Mouse (Mus musculus): Measurements from ENCODE around the gene Ube2k.
"Not testable (repeated sequence)": the region's sequence is repeated elsewhere in the genome, so short reads cannot be mapped to it uniquely, and the experiment has no call there.

Gene Ube2k

DNA sequence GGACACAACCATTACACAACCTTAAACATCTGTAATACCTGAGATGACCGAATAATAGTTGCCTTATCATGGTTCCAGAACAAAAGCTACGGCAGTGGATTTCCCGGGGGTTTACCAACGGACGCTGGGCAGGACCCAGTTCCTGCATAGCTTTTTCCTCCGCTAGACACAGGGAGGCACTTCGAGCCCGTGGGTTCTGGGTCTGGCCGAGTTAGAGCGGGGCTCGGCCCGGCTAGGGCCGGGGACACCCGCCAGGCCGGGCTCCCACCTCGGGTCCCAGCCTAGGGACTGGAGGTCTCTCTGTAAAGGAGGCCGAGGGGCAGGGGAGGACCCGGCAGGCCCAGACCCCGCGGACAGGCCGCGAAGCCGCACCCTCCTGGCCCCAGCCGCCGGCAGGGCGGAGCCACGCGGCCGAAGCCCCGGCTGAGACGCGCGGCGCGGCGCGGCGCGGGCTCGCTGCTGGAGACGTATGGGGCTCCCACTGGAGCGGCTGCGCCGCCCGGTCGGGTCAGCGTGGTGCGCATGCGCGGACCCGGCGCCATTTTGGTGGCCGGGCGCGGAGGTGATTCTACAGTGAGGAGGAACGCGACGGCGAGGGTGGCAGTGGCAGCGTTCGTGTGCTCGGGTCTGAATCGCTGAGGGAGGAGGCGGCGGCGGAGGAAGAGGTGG lies at the start of gene Ube2k, which contains the start of gene Smim14:
Gene Ube2k, plus strand, starts transcription at position 483 of the 669 bp plus-strand sequence.
Gene Smim14, minus strand, starts transcription at position 434 of the 669 bp plus-strand sequence.
- peak; percentile 96 for DNase-seq

DNA sequence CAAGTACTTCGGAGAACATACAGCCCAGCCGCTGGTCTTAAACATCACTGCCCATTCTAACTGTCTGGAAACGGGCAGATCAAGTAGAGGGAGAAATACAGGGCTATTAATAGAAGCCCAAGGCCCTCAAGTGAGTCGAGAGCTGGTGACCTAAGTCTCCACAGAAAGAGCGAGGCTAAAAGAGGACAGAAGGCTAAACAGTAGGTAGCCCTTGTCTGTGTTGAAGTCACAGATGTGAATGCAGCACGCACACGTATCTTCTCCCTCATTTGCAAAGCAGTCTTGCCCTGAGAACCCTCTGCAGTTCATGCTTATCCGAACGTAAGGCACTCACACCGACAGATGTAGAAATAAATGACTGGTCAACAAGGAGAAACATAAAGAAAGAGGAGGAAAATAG lies 49.7 kb upstream of the Ube2k start:
- DNase-seq: no peak

DNA sequence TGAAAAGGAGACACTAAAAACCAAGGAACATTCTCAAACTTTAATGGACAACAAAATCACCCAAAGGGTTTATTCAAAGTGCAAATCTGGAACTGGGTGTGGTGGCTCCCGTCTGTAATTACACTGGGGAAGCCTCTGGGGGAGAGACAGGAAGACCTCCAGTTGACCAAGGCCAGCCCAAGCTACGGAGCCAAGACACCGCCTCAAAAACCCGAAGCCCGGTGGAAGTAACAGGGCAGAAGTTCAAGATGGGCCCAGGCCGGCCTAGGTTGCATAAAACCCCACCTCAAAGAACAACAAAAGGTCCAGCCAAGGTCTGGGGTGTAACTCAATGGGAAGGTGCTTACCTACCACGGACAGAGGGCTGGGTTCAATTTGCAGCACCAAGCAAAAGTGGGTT lies 48.3 kb upstream of the Ube2k start:
- no peak for DNase-seq

DNA sequence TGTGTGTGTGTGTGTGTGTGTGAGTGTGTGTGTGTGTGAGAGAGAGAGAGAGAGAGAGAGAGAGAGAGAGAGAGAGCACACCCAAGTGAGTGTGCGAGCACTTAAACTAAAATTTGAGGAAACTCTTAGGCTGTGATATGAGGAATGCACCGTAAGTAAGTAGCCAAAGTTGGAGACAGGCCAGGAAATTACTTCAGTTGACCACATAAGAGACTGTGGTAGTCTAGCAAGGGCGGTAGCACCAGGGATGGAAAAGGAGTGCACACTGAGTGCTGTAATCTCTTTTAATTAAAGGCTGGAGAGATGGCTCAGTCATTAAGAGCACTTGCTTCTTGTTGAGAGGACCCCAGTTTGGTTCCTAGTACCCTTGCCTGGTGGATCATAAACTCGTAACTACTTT lies 47.2 kb upstream of the Ube2k start:
- DNase-seq: no peak

DNA sequence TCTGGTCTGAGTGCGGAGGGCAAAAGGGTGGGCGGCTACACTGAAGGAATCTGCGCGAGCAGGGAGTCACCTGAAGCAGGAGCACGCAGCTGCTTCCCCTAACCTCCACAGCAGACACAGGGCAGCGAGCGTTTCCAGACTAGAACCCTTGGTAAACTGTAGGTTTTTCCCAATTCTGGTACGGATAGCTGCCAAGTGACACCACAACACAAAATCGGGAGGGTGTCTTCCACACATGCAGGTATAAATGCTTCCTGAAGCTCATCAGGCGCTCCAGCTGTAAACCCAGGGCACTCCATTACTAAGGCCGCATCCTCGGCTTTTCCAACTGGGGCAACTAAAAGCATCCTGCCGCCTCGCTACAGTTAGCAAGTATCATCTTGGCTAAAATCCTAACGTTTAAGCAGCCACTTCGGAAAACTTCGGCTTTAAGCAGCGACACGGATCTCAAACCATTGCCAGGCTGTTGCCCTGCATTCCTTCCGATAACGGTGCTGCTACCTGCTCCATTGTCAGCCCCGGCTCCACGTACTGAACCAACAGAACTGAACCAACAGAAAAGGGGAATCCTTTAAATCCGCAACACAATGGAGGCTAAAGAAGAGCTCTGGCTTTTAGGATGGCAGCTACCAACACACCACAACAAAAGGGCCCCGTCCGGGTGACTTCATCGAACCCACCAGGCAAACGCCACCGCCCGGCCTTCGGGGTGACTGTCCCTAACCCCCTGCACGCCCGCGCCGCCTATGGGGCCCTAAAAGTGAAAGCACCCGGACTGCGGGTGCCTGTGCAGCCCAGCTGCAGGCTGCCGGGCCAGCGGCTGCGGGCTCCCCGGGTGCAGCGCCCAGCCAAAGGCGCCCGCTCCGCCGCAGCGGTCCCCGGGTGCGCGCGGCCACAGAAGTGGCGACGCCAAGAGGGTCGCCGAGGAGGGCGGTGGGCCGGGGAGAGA lies 45.0 kb upstream of the Ube2k start:
- DNase-seq: peak; percentile 74

DNA sequence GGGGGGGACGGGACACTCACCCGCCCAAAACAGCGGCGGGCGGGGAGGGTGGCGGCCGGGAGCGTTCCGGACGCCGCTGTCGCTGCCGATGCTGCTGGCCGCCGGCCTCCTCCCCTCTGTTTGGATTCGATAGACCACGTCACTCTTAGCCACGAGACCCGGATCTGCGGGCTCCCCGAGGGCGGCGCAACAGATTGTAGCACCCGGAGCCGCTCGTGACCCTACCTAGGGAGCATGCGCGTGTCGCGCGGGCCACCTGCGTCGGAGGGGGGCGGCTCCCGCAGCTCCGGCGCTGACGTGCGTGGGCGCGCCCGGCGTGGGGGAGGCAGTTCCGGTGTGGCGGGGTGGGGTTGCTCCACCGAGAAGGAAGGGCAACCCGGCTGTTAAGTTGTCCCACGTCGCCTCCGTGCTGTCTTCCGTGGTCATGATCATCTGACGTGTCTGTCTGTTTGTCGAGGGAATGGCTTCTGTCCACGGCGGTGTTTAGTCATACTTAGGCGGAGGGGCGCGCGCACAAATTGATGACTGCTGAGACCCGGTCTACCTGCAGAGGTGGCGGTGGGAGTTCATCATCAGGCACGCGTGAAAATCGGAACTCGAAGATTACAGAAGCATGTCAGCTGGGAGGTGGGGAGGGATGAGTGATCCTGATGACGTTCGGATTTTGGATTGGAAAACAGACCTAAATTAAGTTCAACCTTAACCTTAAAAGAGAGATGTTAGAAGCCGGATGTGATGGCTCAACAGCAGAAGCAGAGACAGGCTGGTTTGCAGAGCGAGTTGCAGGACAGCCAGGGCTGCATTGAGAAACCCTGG lies 44.1 kb upstream of the Ube2k start, which contains the start of gene Gm43552:
Gene Gm43552, minus strand, starts transcription at position 118 of the 816 bp plus-strand sequence.
- DNase-seq: peak; percentile 92

DNA sequence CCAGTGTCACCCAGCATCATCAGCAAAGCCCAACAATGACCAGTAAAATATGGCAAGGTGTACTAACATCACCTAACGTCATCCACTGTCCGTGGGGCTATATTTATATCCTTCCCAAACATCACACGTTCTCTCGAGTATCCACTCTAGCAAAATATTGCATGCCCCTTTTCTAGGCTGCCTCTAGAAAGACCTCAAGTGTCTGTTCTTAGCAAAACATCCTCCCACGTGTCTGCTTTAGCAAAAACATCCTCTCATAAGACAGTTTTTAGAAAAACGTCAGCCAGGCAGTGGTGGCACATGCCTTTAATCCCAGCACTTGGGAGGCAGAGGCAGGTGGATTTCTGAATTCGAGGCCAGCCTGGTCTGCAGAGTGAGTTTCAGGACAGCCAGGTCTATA lies 36.8 kb upstream of the Ube2k start:
- no peak for DNase-seq

DNA sequence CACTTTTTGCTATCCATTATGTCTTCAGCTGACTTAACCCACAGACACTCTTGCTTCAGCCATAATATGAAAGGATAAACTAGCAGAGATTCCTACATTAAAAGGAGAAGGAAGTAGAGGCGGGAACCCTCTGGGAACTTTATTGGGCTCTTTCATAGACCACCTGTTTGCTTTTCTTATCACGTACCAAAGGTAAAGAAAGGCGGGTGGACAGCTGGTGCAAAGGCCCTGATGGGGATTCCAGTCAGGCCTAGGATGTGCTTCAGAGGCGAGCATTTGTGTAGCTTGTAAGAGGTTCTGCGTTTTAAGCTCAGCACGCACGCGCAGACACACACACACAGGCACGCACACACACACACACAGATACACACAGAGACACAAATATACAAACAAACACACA lies 35.6 kb upstream of the Ube2k start:
- DNase-seq: no peak

DNA sequence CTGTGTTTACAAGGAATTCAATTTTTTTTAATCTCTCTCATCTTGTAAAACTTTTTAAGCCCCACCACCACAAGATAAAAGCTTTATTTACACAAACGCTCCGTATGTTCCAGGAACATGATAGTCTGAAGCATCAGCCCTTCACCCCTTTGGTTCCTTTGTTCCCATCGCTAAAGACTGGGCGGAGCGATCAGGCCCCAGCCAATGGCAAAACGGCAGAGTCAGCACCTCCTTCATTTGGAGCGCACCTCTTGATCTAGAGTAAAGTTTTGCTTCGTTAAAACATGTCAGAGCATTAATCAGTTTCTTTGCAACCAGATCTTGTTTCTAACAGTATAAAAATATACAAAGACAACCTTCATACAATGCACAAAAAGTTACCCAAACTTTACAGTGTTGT lies 31.2 kb upstream of the Ube2k start:
- DNase-seq: peak; percentile 46

DNA sequence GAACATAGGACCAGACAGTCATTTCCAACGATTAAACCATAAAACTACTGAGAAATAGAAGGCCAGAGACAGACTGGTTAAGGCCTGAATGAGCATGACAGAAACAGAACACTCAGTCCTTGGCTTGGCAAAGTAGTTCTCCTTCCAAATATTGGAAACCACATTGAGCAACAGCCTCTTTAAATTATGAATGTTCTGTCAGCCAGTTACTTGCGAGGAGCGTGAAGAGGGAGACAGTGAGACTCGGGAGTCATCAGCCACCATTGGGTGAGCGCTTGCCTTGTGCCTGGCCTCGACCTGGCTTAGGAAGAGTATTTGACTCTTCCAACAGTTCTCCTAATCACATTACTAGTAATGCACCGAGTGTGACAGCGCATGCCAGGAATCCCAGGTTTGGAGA lies 28.6 kb upstream of the Ube2k start:
- no peak for DNase-seq

DNA sequence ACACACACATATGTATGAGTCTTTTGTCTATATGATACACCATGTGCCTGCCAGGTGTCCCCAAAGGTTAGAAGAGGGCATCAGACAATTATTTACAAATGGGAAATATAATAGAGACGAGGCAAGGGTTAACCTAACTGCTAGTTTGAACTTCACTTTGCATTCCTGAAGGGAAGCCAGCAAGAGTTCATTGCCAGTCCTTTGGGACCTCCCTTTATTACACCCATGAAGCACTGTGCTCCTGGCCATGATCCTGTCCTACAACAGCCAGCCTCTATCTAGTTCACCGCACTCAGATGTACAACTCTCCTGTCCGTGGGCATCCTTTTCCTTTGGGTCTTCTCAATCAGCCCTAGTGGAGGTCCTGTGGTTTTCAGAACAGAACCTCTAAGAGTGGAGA lies 23.5 kb upstream of the Ube2k start:
- no peak for DNase-seq

DNA sequence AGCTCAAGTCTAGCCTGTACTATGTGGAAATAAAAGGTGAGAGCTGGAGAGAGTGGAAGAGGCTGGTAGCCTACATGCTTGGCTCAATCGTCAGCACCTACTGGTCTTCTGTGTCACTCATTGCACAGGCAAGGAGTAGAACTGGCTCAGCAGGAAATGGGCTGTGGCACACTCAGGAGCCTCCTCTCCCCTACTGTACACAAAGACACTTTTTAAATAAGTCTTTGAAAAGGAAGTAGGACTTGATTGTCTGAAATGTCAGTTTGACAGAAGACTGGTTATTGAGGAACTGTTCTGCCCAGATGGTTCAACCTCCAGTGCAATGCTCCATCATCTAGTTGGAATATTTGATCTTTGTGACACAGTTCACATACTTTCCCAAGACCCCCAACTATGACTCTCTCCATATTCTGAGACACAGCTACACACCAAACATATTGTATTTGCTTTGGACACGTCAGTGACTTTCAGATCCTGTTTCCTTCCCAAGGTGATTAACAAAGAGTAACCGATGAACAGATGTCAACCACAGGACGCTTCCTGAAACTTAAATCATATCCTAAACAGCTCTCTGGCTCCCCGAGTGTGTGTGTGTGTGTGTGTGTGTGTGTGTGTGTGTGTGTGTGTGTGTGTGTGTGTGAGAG lies 22.3 kb upstream of the Ube2k start:
- DNase-seq: no peak

DNA sequence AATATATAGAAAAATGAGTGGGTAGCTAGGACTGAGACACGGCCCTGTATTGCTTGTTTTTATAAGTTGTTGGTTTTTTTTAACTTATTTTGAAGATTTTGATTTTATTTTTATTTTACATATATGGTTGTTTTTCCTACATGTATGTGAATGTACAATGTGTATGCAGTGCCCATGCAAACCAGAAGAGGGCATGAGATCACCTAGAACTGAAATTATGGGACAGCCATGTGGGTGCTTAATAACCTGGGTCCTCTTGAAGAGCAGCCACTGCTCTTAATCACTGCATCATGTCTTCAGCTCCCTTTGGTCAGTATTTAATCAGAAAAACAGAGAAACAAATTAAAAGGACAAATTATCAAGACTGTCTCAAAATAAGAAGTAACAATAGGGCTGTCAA lies 15.2 kb upstream of the Ube2k start:
- peak; percentile 19 for DNase-seq

DNA sequence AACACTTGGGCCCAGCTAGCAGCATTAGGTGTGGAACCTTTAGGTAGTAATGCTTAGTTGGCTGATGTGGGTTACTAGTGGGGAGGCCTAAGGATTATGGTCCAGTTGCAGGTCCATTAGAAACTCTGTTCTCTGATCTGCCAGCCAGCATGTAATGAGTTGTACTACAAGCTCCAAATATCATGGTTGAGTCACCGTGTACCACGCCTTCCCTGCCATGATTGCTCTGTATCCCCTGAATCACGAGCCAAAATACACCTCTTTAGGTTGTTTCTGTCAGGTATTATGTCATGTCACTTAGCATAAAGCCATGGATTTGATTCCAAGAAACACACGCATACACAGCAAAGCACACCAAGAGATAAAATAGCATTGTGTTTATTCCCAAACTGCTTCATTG lies 12.2 kb upstream of the Ube2k start:
- no peak for DNase-seq

DNA sequence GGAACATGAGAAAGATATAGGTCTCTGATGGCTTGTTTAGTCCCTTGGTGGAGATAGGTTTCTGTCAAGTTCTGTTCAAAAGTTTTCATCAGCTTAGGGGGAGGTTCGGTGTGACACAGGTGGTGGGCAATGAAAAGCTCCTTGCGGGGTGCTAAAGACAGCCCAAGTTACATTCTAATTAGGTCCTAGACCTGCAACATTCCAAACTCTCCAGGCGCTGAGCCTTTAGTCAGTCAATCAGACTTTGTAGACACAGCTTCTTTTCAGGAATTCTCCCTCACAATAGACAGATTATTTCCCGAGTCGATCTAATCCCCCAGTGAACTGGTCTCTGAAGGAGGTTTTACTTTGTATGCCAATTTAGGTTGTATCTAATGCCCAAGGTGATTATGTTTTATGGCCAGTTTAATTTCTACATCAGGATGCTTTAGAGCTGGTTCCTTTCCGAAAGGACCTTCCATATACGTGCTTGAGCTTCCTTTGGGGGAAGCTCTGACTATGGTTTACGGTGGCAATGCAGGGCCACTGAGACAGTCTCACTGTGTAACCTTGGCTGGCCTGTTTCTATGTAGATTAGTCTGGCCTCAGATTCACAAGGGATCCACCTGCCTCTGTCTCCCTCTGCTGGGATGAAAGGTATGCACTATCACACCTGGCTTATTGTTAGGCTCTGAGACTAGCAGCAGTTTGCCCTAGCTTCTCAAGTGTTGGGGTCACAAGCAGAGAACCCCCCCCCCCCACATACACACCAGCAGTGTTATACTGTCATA lies 11.2 kb upstream of the Ube2k start:
- DNase-seq: no peak

DNA sequence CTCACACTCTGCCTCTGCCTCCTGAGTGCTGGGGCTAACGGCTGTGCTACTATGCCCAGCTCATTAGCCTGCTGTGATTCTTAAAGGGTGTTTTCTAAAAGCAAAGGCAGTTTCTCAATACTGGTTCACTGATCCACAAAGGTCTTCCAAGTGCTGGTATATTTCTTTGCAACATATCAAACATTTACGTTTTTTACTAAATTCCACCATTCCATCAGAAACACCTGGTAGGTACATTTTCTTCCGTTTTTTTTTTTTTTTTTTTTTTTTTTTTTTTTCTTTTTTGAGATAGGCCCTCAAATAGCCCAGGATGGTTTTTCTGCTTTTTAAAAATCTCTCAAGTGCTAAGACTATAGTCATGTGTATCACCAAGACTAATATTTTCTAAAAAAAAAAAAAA lies 5.8 kb upstream of the Ube2k start:
- no peak for DNase-seq

DNA sequence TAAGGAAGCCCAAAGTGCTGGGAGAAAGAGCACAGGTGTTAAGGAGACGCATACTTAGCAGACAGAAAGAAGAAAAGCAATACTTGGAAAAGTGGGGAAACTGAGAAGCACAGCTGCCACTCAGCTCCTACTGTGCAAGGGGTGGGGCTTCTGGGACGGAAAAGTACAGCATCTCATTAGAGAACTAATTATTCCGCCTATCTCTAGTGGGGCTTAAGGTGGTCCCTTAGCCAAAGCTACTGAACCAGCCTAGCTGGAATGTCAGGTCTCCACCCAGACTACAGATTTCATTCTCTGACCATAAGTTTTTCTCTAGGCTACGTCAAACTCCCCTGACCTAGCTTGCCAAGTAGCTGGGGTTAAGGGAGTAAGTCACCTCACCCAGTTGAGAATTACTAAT lies 2.5 kb upstream of the Ube2k start:
- no peak for DNase-seq

DNA sequence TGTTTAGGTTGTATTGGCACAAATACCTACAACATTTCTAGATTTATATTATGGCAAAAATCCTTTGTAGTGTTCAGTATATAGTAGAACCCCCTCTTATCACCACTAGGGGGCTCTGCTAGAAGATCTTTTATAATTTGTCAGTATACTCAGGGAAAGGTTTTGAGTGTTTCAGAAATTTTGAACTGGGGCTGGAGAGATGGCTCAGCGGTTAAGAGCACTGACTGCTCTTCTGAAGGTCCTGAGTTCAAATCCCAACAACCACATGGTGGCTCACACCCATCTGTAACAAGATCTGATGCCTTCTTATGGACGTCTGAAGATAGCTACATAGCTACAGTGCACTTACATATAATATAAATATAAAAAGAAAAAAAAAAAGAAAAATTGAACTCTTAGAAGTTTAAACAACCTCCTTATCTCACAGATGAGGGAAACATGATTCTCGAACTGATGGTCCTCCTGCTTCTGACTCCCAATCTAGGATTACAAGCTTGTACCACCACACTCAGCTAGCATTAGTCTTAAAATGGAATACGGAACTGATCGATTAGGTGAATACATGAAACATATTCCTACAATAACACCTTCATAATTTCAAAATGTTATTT lies 1.5 kb upstream of the Ube2k start:
- DNase-seq: peak; percentile 15

DNA sequence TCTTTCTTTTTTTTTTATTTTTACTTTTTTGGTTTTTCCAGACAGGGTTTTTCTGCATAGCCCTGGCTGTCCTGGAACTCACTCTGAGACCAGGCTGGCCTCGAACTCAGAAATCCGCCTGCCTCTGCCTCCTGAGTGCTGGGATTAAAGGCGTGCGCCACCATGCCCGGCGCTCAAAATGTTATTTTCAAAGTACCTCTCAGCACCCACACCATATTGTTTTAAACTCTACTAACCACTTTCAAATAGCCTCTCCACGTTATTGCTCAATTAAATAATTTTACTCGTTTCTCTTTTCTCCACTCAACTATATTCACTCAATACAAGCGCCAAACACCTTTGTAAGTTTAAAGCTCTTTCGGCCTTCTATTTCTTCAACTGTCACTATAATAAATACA lies 966 bp upstream of the Ube2k start:
- DNase-seq: not testable (repeated sequence)

DNA sequence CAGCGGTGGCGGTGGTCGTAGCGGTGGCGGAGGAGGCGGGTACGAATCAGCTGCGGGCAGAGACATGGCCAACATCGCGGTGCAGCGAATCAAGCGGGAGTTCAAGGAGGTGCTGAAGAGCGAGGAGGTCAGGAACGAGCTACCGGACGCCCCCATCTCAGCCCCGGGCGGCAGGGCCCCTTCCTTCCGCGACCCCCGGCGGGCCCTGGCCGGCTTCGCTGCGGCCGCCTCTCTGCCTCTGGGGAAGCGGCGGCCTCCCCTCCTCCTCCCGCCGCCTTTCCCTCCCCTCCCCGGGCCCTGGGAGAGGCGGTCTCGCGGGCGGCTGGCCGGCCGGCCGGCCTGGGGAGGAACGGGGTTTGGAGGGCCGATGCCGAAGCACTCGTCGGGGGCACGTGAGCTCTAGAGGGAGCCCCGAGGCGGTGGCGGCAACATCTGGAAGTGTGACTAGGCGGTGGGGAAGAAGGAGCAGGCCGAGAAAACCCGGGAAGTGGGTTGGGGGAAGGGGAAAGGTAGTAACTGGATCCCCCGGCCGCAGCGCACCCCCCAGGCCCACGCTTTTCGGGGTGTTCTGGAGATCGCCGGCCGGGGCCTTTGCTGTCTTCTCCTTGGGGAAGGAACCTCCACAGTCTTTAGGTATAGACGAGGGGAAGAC lies 513 bp downstream of the Ube2k start:
- peak; percentile 78 for DNase-seq

DNA sequence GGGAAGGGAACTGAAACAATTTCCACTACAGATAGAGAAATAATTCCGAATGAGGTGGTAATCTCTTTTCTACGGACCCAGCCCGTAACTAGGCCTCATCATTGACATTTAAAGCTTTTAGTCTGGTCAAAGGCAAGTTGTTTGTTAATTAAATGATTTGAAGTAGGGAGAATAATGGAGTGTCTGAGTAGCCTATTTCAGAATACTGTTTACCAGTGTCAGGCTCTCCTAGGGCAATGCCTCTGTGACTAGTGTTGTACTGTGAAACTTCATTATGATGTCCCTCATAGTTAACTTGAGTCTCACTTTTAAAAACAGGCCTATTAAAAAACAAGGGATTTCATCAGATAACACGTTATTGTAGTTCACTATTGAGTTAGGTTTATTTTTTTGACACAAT lies 1.1 kb downstream of the Ube2k start:
- DNase-seq: no peak
